Mouse (Mus musculus): ENCODE data around the gene Elf2.

DNA sequence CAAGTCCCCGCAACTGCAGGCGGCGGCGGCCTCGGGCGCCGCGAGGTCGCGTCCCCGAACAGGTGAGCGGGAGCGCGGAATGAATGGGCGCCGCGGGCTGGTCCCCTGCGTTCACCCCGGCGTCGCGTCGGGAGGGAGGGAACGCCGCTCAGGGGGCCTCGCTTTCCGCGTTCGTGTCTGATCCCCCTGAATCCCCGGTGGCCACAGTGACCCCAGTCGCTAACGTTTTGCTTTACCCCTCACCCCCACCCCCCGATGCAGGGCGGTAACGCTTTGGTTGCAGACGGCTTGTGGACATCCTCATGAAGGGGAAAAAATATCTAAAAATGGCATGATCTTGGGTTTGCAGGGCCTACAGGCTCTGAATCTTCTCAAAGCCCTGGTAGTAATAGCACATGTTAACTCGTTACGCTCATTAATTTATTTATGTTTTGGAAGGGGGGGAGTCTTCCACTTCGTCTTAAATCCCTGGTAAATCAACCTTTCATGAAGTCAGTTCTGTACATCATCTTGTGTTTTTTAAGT is 115.2 kb downstream of the Elf2 start:
- TF ChIP-seq CTCF (IDR thresholded peaks at IDR 0.05; ENCODE audit: insufficient read depth, low read length) (no peak), POLR2A (IDR thresholded peaks at IDR 0.05; ENCODE audit: borderline replicate concordance, extremely low read depth, low read depth, low read length) (no peak)
